Mouse (Mus musculus) hematopoietic stem cell, adult 5-6 weeks (primary cell): ENCODE results near the gene Fam78b. TPM values are rescaled to one million over a fixed set of nuclear protein-coding genes. Genes with fewer than 3 reads are reported as not detected.
A peak's percentile ranks its signal among the peaks of the same experiment; 100 is the strongest.

Experiments
- ATAC-seq, 2 experiments: fragments of 125-278 bp in 1 of 2; replicated peaks in 1 of 2; 2 replicates each; pipeline ENCODE4 v1.8.0; 2016 to 2017; ENCODE audit warnings: inconsistent platforms in 2 of 2, mild to moderate bottlenecking in 2 of 2, moderate number of reproducible peaks in 2 of 2, low read depth in 1 of 2, moderate TSS enrichment in 1 of 2; ENCODE audit not compliant: low FRiP score in 2 of 2, poor library complexity in 2 of 2, severe bottlenecking in 2 of 2, insufficient read depth in 1 of 2, low TSS enrichment in 1 of 2
- total RNA-seq: library from RNA; stranded (forward); fragments of 172-1452, 232-1000 nt; gene quantifications from 2 replicates; pipeline ENCODE4 v1.2.3, GENCODE M21; 2017

The Fam78b gene
- total RNA-seq, 1 experiment from 2014 or later: 0.20 TPM

GRCm38 (mm10) chr1:167075726-167076125 is 74.5 kb downstream of the Fam78b start:
- ATAC-seq: no peak

DNA sequence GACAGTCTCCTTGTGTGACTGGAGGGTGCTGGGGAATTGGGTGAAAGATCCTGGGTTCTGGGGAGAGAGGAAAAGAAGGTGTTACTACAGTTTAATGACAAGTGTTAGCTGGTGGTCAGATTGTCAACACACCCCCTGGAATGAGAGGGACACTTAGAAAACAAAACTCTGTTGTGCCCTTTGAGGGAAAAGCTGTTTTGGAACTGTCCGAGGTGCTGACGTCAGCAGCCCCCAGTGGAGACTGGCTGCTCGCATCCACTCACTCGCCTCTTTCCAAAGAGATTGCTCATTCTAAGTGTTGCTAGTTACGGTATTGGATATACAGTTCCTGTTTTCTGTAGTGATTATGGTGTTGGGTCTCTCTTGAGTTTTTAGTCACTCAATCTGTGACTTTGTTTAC is 78.3 kb downstream of the Fam78b start:
- 0 out of 4 replicates have a peak, but pooled peaks of 1 of the 2 experiments have one; percentile 32 for ATAC-seq

DNA sequence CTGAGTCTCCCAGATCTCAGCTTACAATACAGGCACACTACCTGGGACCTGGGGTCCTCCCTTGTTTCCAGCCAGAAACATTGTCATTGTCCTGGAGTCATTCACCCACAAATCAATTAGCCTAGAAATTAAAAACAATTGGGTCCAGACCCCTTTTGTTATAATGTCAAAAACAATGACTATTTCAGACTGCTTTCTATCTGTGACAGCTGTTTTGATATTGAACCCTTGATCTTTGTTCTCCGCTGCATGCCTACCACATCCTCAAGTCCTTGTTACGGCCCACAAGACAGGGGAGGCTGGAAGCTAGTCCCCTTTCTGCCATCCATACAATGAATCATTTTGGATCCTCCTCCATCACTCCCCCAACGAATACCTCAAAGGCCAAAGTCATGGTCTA is 80.7 kb downstream of the Fam78b start:
- ATAC-seq: no peak

GRCm38 (mm10) chr1:167082506-167083100 is 81.4 kb downstream of the Fam78b start:
- ATAC-seq: no peak

DNA sequence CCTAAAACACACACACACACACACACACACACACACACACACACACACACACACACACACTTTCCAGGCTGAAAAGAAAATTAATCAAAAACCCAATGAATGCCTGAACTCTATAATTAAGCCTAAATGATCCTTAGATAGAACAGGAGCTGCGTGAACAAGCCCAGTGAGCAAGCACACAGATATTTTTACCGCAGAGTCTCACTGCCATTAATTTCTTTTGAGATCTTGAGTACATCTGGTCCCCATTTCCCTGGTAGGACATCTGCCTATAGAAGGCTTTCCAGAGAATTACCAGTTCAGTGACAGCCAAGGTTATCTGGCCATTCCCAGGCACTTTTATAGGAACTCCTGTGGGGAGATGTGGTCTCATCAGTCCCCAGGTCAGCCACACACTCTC is 82.0 kb downstream of the Fam78b start:
- ATAC-seq: no peak

DNA sequence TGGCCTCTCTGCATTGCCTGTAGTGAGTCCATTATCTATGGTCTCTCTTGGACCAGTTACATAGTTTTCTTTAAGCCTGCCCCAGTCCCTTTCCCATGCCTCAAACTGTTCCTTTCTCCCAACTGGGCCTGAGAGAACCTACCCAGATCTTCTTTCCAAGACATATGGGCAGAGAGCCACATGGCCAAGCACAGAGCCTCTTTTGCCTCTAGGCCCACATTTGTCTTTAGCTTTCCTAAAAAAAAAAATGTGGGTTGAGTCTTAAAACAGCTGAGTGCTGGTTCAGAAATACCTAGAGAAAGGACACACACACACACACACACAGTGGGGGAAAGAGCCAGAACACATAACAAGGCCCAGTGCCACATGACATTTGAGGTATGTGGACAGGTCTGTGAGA is 83.1 kb downstream of the Fam78b start:
- ATAC-seq: no peak

DNA sequence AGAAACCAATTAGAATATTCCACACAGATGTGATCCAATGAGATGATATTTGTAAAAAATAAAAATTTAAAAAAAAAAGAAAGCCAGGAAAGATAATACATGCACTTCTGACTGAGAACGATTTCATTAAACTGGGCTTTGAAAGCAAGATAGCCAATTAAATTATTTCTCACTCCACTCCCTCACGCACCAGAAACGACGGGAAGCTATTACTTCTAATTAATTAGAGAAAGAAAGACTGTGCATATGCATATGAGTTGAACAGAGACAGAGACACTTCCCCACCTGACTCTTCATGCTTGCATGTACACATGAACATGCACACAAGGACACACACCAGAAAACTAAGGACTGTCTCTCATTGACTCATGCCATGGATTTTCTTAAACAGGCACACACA is 84.2 kb downstream of the Fam78b start:
- no peak for ATAC-seq

- no peak for ATAC-seq
These were observed 89.2 kb downstream of the Fam78b start for GRCm38 (mm10) chr1:167090466-167090865.

GRCm38 (mm10) chr1:167093551-167093950 is 92.3 kb downstream of the Fam78b start:
- ATAC-seq: no peak

- no peak for ATAC-seq
These were observed 93.5 kb downstream of the Fam78b start for GRCm38 (mm10) chr1:167094589-167095148.

GRCm38 (mm10) chr1:167098741-167099140 is 97.5 kb downstream of the Fam78b start:
- no peak for ATAC-seq

GRCm38 (mm10) chr1:167102046-167102445 is 100.8 kb downstream of the Fam78b start:
- ATAC-seq: peak; percentile 29 to 42; a peak in 1 of 4 replicates

- no peak for ATAC-seq
These were observed 101.3 kb downstream of the Fam78b start for GRCm38 (mm10) chr1:167102566-167102965.

DNA sequence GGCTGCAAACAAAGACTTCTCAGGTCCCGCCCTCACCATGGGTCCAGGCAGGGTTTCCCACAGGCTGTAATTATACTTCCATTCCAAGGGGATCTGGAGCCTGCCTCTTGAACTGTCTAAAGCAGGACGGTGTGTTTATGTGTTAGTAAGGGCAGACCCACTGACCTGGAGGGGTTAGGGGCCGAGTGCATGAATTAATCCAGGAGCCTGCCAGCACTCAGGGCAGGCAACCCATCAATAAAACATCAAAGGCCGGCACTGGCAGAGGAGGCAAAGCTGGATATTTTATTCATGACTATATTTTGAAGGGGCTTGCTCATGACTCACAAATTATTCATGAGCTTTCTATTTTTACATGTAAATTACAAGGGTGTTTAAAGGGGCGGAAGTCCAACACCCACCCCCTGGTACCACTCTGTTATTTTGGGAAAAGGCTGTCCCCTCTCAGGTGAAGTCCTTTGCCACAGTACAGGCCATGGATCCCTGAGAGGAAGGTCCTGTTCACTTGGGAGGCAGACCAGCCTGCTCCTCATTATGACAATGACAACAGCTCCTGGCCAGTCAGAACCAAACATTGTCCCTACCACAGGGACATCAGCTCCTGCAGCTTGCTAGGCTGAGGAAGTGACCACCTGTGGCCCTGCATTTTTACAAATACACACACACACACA is 103.9 kb downstream of the Fam78b start:
- no peak for ATAC-seq

DNA sequence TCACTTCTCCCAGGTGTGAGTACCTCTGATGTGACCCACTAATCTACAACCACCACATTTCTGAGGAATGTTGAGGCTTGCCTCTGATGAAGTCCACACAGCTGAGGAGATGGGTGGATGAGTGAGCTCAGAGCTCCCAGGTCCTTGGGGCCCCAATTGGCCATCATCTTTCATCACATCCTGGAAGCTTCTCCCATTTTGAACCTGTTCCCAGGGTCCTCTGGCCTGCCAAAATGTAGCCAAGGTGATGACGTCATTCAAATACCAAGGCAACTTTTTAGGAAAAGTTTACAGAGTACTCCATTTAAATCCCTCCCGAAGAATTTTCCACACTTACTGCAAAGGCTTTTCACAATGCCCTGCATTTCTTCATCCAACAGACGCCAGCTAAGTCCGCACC is 104.7 kb downstream of the Fam78b start:
- no peak for ATAC-seq

- no peak for ATAC-seq
These were observed 107.8 kb downstream of the Fam78b start for GRCm38 (mm10) chr1:167108973-167109509.

- no peak for ATAC-seq
These were observed 113.3 kb downstream of the Fam78b start for GRCm38 (mm10) chr1:167114363-167115050.

DNA sequence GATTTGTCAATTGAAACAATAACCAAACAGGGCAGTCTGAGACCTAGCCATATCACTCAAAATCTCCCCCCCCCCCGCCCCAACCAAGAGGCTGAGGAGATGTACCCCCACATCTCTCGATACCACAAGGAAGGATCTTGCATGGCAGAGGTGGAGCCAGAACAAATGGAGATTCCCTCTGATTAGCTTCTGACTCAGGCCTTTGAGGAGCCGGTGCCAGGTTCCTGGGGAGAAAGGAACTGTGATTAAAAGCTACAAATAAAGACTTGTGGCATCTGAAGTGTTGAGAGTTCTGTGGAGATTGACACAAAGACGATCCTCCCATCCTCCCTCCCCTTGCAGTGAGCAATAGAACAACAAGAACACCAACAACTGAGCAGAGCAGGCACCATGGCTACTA is 113.9 kb downstream of the Fam78b start:
- no peak for ATAC-seq
